Mouse (Mus musculus): Measurements from ENCODE around the gene Fam78a. TPM values are rescaled to one million over a fixed set of nuclear protein-coding genes. Genes with fewer than 3 reads are reported as not detected.

The Fam78a gene
- polyA plus RNA-seq (2015; fragmentation: Nextera tagmentation; extraction: Ambion mirVana) = 0.92 and 3.1 TPM in 2 replicates

GRCm38 (mm10) chr2:32084111-32084871 is at the start of gene Fam78a:
Fam78a (minus strand) TSS chr2:32084857.
- H3K27me3 ChIP-seq (replicated peaks) = peaks cover 73% of the 10 kb centered on the region
- peak; percentile 87 for ATAC-seq (ENCODE audit: low FRiP score)
- whole genome bisulfite sequencing = under 1% methylated on average over 65 of the region's 68 CpGs

GRCm38 (mm10) chr2:32134039-32134438 is 49.4 kb upstream of the Fam78a start:
- no peak for ATAC-seq (ENCODE audit: low FRiP score)
- Histone ChIP-seq H3K4me2 (no peak overlapping the region), H3K4me1 (peaks cover 14% of the 10 kb centered on the region), H3K9me3 (replicated peaks) (no peaks in the 10 kb centered on the region), H3K27me3 (replicated peaks) (no peaks in the 10 kb centered on the region), H3K4me3 (replicated peaks) (no peak overlapping the region), H3K27ac (replicated peaks) (no peak overlapping the region), H3K9ac (replicated peaks) (no peak overlapping the region), H3K36me3 (no peaks in the 10 kb centered on the region)
- WGBS = 3% methylated on average over 2 of the region's 2 CpGs

More at GRCm38 (mm10) chr2:32084111-32084871, at the start of gene Fam78a:
- H3K27ac ChIP-seq (replicated peaks) = peak within 1 kb of the TSS; percentile 65; the same call in 1 of the 2 replicates
- H3K36me3 ChIP-seq = no peaks in the 10 kb centered on the region
- H3K4me1 ChIP-seq = peaks cover 32% of the 10 kb centered on the region
- H3K4me2 ChIP-seq = peak within 1 kb of the TSS; percentile 100
- peak within 1 kb of the TSS; percentile 76 for H3K4me3 ChIP-seq (replicated peaks)
- H3K9ac ChIP-seq (replicated peaks) = peak within 1 kb of the TSS; percentile 58
- no peaks in the 10 kb centered on the region for H3K9me3 ChIP-seq (replicated peaks)

- H3K27ac ChIP-seq (replicated peaks) = no peak overlapping the region
- H3K27me3 ChIP-seq (replicated peaks) = no peaks in the 10 kb centered on the region
- H3K4me1 ChIP-seq = peaks cover 11% of the 10 kb centered on the region
- peak overlapping the region; percentile 17; the same call in 1 of the 2 replicates for H3K4me2 ChIP-seq
- ATAC-seq (ENCODE audit: low FRiP score) = no peak
- H3K9ac ChIP-seq (replicated peaks) = no peak overlapping the region
- H3K4me3 ChIP-seq (replicated peaks) = no peak overlapping the region
- 3% methylated on average over 12 of the region's 12 CpGs for WGBS
- no peaks in the 10 kb centered on the region for H3K36me3 ChIP-seq
- H3K9me3 ChIP-seq (replicated peaks) = no peaks in the 10 kb centered on the region
Observed at GRCm38 (mm10) chr2:32132567-32132992, 47.9 kb upstream of the Fam78a start.

GRCm38 (mm10) chr2:32131866-32132566 is 47.4 kb upstream of the Fam78a start:
- H3K4me3 ChIP-seq (replicated peaks) = no peak overlapping the region
- no peaks in the 10 kb centered on the region for H3K27me3 ChIP-seq (replicated peaks)
- H3K36me3 ChIP-seq = no peaks in the 10 kb centered on the region
- 67% methylated on average over 6 of the region's 6 CpGs for WGBS
- H3K4me2 ChIP-seq = no peak overlapping the region
- no peak for ATAC-seq (ENCODE audit: low FRiP score)
- H3K4me1 ChIP-seq = peaks cover 6% of the 10 kb centered on the region
- H3K27ac ChIP-seq (replicated peaks) = no peak overlapping the region
- no peak overlapping the region for H3K9ac ChIP-seq (replicated peaks)
- H3K9me3 ChIP-seq (replicated peaks) = no peaks in the 10 kb centered on the region

GRCm38 (mm10) chr2:32131205-32131834 is 46.7 kb upstream of the Fam78a start:
- no peaks in the 10 kb centered on the region for H3K9me3 ChIP-seq (replicated peaks)
- no peaks in the 10 kb centered on the region for H3K27me3 ChIP-seq (replicated peaks)
- no peak overlapping the region for H3K27ac ChIP-seq (replicated peaks)
- peaks cover 4% of the 10 kb centered on the region; the same call in 1 of the 2 replicates for H3K4me1 ChIP-seq
- no peak for ATAC-seq (ENCODE audit: low FRiP score)
- no peak overlapping the region for H3K9ac ChIP-seq (replicated peaks)
- H3K36me3 ChIP-seq = no peaks in the 10 kb centered on the region
- H3K4me3 ChIP-seq (replicated peaks) = no peak overlapping the region
- no peak overlapping the region for H3K4me2 ChIP-seq
- 90% methylated on average over 9 of the region's 9 CpGs for WGBS

GRCm38 (mm10) chr2:32130435-32130834 is 45.8 kb upstream of the Fam78a start:
- Histone ChIP-seq H3K4me3 (replicated peaks) (no peak overlapping the region), H3K27me3 (replicated peaks) (no peaks in the 10 kb centered on the region), H3K36me3 (no peaks in the 10 kb centered on the region), H3K9me3 (replicated peaks) (no peaks in the 10 kb centered on the region), H3K27ac (replicated peaks) (no peak overlapping the region), H3K4me1 (peaks cover 4% of the 10 kb centered on the region; the same call in 1 of the 2 replicates), H3K4me2 (no peak overlapping the region), H3K9ac (replicated peaks) (no peak overlapping the region)
- ATAC-seq (ENCODE audit: low FRiP score) = no peak
- WGBS = 36% methylated on average over 6 of the region's 6 CpGs

- Histone ChIP-seq H3K9me3 (replicated peaks) (no peaks in the 10 kb centered on the region), H3K4me2 (no peak overlapping the region), H3K27ac (replicated peaks) (no peak overlapping the region), H3K4me1 (peaks cover 4% of the 10 kb centered on the region; the same call in 1 of the 2 replicates), H3K27me3 (replicated peaks) (no peaks in the 10 kb centered on the region), H3K36me3 (no peaks in the 10 kb centered on the region), H3K4me3 (replicated peaks) (no peak overlapping the region), H3K9ac (replicated peaks) (no peak overlapping the region)
- ATAC-seq (ENCODE audit: low FRiP score) = no peak
- 63% methylated on average over 11 of the region's 11 CpGs for WGBS
Observed at GRCm38 (mm10) chr2:32129383-32130074, 44.9 kb upstream of the Fam78a start.

GRCm38 (mm10) chr2:32128536-32128841 is 43.8 kb upstream of the Fam78a start:
- Histone ChIP-seq H3K27me3 (replicated peaks) (no peaks in the 10 kb centered on the region), H3K9me3 (replicated peaks) (no peaks in the 10 kb centered on the region), H3K4me3 (replicated peaks) (no peak overlapping the region), H3K4me2 (no peak overlapping the region), H3K36me3 (no peaks in the 10 kb centered on the region), H3K9ac (replicated peaks) (no peak overlapping the region), H3K4me1 (peaks cover 4% of the 10 kb centered on the region; the same call in 1 of the 2 replicates), H3K27ac (replicated peaks) (no peak overlapping the region)
- WGBS = 91% methylated on average over 5 of the region's 5 CpGs
- ATAC-seq (ENCODE audit: low FRiP score) = no peak

GRCm38 (mm10) chr2:32127653-32128535 is 43.2 kb upstream of the Fam78a start:
- 35% methylated on average over 16 of the region's 16 CpGs for WGBS
- Histone ChIP-seq H3K4me1 (peaks cover 4% of the 10 kb centered on the region; the same call in 1 of the 2 replicates), H3K36me3 (no peaks in the 10 kb centered on the region), H3K4me3 (replicated peaks) (no peak overlapping the region), H3K27ac (replicated peaks) (no peak overlapping the region), H3K9ac (replicated peaks) (no peak overlapping the region), H3K27me3 (replicated peaks) (no peaks in the 10 kb centered on the region), H3K4me2 (no peak overlapping the region), H3K9me3 (replicated peaks) (no peaks in the 10 kb centered on the region)
- ATAC-seq (ENCODE audit: low FRiP score) = no peak

GRCm38 (mm10) chr2:32121785-32122184 is 37.1 kb upstream of the Fam78a start:
- 82% methylated on average over 2 of the region's 2 CpGs for WGBS
- H3K9me3 ChIP-seq (replicated peaks) = no peaks in the 10 kb centered on the region
- no peak overlapping the region for H3K4me3 ChIP-seq (replicated peaks)
- H3K36me3 ChIP-seq = no peaks in the 10 kb centered on the region
- H3K4me1 ChIP-seq = no peaks in the 10 kb centered on the region
- H3K9ac ChIP-seq (replicated peaks) = no peak overlapping the region
- no peaks in the 10 kb centered on the region for H3K27me3 ChIP-seq (replicated peaks)
- no peak overlapping the region for H3K4me2 ChIP-seq
- no peak for ATAC-seq (ENCODE audit: low FRiP score)
- H3K27ac ChIP-seq (replicated peaks) = no peak overlapping the region
